Mouse (Mus musculus): ENCODE data around the gene Proz. TPM values are rescaled to one million over a fixed set of nuclear protein-coding genes. Genes with fewer than 3 reads are reported as not detected.
"Not testable (repeated sequence)": the region's sequence is repeated elsewhere in the genome, so short reads cannot be mapped to it uniquely, and the experiment has no call there.

Gene Proz
- total RNA-seq (2021) = not detected
- long read RNA-seq, experiment 1 = 0 reads
- long read RNA-seq, experiment 2 = 0 reads

DNA sequence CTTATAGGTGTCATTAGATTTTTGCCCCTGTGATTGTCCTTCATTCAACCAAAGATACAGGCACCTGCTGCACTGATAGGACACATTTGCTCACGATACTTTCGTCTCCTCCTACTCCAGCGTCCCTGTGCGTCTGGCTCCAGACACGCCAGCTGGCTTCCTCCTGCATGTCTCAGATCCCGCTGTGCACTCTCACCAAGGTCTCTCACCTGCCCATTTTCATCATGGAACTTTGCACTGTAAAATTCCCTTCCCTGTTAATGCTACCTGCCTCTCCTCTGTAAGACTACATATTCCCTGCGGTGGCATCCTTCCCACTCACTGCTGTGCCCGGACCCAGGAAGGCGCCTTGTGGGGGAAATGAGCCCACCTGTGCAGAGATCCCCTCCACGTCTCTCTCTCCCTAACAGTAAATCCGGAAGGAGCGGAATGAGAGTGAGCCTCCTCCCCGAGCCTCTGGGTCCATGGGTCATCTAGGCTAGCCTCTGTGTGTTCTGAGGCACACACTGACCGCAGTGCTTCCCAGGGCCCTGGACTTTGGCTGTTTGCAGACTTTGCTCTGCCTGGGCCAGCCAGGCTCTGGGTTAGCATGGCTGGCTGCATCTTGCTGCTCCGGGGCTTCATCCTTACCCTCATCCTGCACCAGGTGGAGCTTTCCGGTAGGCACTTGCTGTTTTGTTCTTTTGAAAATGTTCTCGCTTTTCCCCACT lies at the start of gene Proz:
TSS of gene Proz (plus strand) at position 474 of the 710 bp plus-strand sequence.
- no peak for DNase-seq

- no peak for DNase-seq
These were observed 41.2 kb upstream of the Proz start for GRCm38 (mm10) chr8:13019560-13019959.

GRCm38 (mm10) chr8:13021830-13022229 lies 38.9 kb upstream of the Proz start:
- DNase-seq = no peak

DNA sequence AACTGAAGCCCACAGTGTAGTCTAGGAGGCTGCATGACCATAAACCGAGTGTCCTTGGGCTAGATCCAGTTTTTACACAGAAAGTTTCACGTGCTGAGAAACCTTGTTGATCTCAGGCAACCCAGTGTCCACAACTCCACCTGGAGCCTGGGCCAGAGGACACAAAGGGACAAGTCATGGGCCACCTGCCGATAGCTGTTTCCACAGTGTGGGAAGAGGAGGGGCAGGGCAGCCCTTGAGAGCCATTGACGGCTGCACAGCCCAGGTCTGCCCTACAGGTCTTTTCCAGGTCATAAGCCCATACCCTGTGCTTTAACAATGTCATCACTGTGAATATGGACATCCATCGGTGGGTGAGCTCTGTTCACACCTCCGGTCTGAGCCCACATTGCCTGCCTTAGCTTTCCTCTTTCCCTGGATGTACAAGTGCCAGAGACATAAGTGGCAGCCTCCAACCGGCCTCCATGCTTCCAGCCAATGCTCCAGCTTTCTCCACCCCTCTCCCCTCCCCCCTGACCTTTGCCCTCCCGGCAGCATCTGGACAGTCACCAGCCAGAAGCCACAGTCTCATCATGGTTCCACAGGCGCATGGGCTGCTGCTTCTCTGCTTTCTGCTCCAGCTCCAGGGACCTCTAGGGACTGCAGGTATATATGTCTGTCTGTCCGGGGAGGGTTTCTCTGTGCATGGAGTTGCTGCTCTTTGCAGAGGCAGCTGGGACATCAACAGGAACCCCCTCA lies 35.1 kb upstream of the Proz start, which contains the start of gene F7:
TSS of gene F7 (plus strand) at position 548 of the 738 bp plus-strand sequence.
- DNase-seq = no peak

- DNase-seq = no peak
These were observed 33.1 kb upstream of the Proz start for GRCm38 (mm10) chr8:13027615-13028014.

DNA sequence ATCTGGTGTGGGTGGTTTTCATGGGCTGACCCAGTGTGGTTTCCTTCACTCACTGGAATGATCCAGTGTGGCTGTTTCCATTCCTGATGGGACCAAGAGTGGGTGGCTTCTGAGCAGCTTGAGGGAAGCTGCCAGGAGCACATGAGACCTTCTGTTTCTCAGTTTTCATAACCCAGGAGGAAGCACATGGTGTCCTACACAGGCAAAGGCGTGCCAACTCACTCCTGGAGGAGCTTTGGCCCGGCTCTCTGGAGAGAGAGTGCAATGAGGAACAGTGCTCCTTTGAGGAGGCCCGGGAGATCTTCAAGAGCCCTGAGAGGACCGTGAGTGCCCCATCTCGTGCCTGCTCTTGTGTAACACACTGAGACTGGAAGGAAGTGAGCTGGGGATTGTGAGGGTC lies 32.2 kb upstream of the Proz start:
- DNase-seq = no peak

- DNase-seq = no peak
These were observed 24.3 kb upstream of the Proz start for GRCm38 (mm10) chr8:13036346-13036812.

GRCm38 (mm10) chr8:13037015-13037414 lies 23.7 kb upstream of the Proz start, which contains the start of gene F10:
Gene F10 (plus strand): TSS chr8:13037308.
- DNase-seq = no peak

GRCm38 (mm10) chr8:13037569-13037968 lies 23.1 kb upstream of the Proz start:
- no peak for DNase-seq

GRCm38 (mm10) chr8:13039054-13039453 lies 21.7 kb upstream of the Proz start:
- DNase-seq = no peak

GRCm38 (mm10) chr8:13041459-13041858 lies 19.3 kb upstream of the Proz start:
- no peak for DNase-seq

DNA sequence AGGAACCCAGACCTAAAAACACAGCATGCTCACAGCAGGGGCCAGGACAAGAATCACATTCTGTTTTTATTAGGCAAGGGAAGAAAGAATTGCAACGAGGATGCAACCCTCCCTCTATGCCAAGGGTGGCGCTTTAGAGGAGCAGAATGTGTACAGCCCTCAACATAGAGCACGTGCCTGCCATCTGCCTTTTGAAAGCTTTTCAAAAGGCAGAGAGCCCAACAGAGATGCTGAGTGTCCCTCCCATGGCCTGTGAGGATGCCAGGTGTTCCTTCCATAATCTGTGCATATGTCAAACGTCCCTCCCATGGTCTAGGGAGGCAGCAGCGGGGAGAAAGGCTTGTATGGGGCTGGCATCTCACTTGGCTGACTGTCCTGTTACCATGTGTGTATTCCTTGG lies 13.1 kb upstream of the Proz start:
- no peak for DNase-seq

DNA sequence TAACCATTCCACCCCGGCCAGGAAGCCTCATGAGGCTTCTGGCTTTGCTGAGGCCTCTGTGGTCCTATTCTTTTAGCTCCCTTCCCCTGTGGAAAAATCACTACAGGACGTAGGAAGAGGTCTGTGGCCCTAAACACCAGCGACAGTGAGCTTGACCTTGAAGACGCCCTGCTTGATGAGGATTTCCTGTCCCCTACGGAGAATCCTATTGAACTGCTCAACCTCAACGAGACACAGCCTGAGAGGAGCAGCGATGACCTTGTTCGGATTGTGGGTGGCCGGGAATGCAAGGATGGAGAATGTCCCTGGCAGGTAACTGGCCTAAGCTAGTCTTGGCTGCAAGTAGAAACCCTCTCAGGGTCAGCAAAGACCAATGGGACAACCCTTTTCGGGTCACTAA lies 10.2 kb upstream of the Proz start:
- no peak for DNase-seq

DNA sequence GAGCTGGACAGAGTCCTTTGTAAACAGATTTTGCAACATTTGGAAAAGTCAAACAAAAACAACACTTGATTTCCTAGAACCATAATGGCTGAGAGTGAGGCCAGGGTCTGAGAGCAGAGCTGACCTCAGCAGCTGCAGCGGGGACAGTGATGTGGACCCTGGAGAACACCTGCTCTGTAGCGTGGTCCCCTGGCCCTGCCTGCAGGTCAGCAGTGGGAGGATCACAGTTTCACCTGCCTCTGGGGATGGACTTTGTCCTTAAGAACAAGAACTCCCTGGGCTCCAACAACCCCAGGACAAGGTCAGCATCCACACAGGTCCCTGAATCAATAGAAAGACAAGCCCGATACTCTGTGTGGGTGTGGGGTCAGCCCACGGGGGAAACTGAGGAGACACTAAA lies 3.4 kb upstream of the Proz start:
- no peak for DNase-seq

GRCm38 (mm10) chr8:13063112-13063511 lies 2.4 kb downstream of the Proz start:
- DNase-seq = no peak

DNA sequence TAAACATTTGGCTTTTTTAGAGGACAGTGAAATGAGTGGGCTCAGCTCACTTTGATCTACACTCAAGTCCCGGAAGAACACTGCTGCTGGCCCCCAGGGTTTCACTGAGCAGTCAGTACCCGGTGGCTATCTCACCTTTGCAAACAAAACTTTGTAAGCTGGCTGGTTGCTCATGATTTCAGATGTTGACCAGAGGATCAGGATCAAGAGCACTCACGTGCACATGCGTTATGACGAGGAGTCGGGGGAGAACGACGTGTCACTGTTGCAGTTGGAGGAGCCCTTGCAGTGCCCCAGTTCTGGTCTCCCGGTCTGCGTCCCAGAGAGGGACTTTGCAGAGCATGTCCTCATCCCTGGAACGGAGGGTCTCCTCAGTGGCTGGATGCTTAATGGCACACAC lies 12.5 kb downstream of the Proz start:
- DNase-seq = no peak

- no peak for DNase-seq
These were observed 14.3 kb downstream of the Proz start for GRCm38 (mm10) chr8:13075044-13075443.

- DNase-seq = not testable (repeated sequence)
These were observed 14.9 kb downstream of the Proz start for GRCm38 (mm10) chr8:13075579-13075978.

DNA sequence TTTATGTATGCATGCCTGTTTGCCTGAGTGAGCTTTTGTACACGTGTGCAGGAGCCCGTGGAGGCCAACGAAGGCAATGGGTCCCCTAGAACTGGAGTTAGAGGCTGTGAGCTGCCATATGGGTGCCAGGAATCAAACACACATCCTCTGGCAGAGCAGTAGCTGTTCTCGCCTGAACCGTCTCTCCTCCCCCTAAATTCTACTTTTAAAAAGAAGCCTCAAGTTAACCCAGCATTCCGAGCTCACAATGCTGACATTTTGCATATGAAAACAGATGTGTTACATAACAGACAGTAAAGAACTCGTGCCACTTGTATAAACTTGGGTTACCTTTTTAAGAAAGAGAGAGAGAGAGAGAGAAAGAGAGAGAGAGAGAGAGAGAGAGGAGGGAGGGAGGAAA lies 16.8 kb downstream of the Proz start:
- DNase-seq = no peak

DNA sequence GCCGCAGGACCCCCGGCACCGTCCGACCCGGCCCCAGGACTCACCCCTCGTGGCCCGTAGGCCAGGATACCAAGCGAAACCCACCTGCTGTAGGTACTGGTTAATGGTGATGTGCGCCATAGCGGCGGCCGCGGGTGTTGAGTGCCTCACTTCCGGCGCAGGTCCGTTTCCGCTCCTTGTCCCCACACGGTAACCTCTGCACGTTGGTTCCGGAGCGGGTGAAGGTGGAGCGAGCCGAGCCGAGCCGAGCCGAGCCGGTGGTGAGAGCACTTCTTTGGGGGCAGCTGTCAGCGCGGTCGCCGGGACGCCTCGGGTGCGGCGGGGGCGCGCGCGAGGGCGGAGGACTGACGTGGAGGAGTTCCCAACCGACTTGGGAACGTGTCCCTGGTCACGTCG lies 44.0 kb downstream of the Proz start:
- peak; percentile 87 for DNase-seq

- peak; percentile 96 for DNase-seq
These were observed 44.6 kb downstream of the Proz start, which contains the start of the genes Pcid2 and Cul4a for GRCm38 (mm10) chr8:13105087-13105881. Gene Pcid2 (minus strand): TSS chr8:13105459. Gene Cul4a (plus strand): TSS chr8:13105621.

GRCm38 (mm10) chr8:13105908-13106551 lies 45.3 kb downstream of the Proz start:
- DNase-seq = peak; percentile 55

Data from gastrocnemius, postnatal 25 days (tissue).